Mouse (Mus musculus): ENCODE results near the gene Syt17. TPM values are rescaled to one million over a fixed set of nuclear protein-coding genes. Genes with fewer than 3 reads are reported as not detected.

Syt17 gene
- total RNA-seq, 2 experiments from 2014 or later: not detected

Other genes with a start within 250 kb of the Syt17 start
- 46.1 and 69.6 TPM in 2 replicates for gene Smg1, start 204.6 kb downstream of the Syt17 start, total RNA-seq (2015; ENCODE audit: low replicate concordance)
- gene Smg1, start 204.6 kb downstream of the Syt17 start, total RNA-seq (2017; ENCODE audit: low replicate concordance): 39.5 and 49.2 TPM in 2 replicates
- 1.7 and 4.0 TPM in 2 replicates for gene Itpripl2, start 43.8 kb upstream of the Syt17 start, total RNA-seq (2015; ENCODE audit: low replicate concordance)
- gene Itpripl2, start 43.8 kb upstream of the Syt17 start, total RNA-seq (2017; ENCODE audit: low replicate concordance): 2.7 and 4.6 TPM in 2 replicates
- gene Coq7, start 85.1 kb upstream of the Syt17 start, total RNA-seq (2015; ENCODE audit: low replicate concordance): 8.8 and 16.6 TPM in 2 replicates
- gene Coq7, start 85.1 kb upstream of the Syt17 start, total RNA-seq (2017; ENCODE audit: low replicate concordance): 3.3 and 13.6 TPM in 2 replicates
- gene Tmc7, start 136.5 kb upstream of the Syt17 start, total RNA-seq (2015; ENCODE audit: low replicate concordance): 0.42 and 0.72 TPM in 2 replicates
- 0.39 TPM in 1 of 2 replicates, not detected in the other for gene Tmc7, start 136.5 kb upstream of the Syt17 start, total RNA-seq (2017; ENCODE audit: low replicate concordance)
- not detected in 2 replicates for gene Tmc5, start 149.1 kb upstream of the Syt17 start, total RNA-seq (2015; ENCODE audit: low replicate concordance)
- gene Tmc5, start 149.1 kb upstream of the Syt17 start, total RNA-seq (2017; ENCODE audit: low replicate concordance): not detected in 2 replicates